Comparison of ENCODE assay signal across 8 mouse cellular contexts in genomic region chr10:126070984-126071713, GRCm38 (mm10).
DNase-seq lines count a peak whose midpoint lies in the region; ATAC-seq and TF ChIP-seq lines count a peak whose summit lies in the region.

No protein-coding gene starts in this region.

- H3K27me3 ChIP-seq in kidney, postnatal 0 days (ENCODE audit: insufficient read depth, low read length): no peaks in the 10 kb centered on the region
- no peaks in the 10 kb centered on the region for H3K27me3 ChIP-seq in embryonic facial prominence, embryonic 10.5 days (replicated peaks; ENCODE audit: low read depth, poor library complexity, severe bottlenecking)
- H3K27me3 ChIP-seq in hindbrain, embryonic 15.5 days: no peaks in the 10 kb centered on the region
- no peaks in the 10 kb centered on the region for H3K27me3 ChIP-seq in neural tube, embryonic 11.5 days (ENCODE audit: control insufficient read depth, insufficient read depth, low read length)

- H3K4me1 ChIP-seq in kidney, postnatal 0 days (replicated peaks; ENCODE audit: insufficient read depth, low read length): 0 out of 2 replicates have a peak, but pooled peaks cover 3% of the 10 kb centered on the region
- peaks cover 18% of the 10 kb centered on the region for H3K4me1 ChIP-seq in embryonic facial prominence, embryonic 10.5 days
- H3K4me1 ChIP-seq in hindbrain, embryonic 15.5 days (replicated peaks): peaks cover 16% of the 10 kb centered on the region
- H3K4me1 ChIP-seq in neural tube, embryonic 11.5 days (ENCODE audit: control insufficient read depth, insufficient read depth, low read length): peaks cover 3% of the 10 kb centered on the region; the same call in 1 of the 2 replicates

- H3K27ac ChIP-seq in kidney, postnatal 0 days: no peak overlapping the region
- H3K27ac ChIP-seq in embryonic facial prominence, embryonic 10.5 days (replicated peaks): no peak overlapping the region; the same call in 1 of the 2 replicates
- H3K27ac ChIP-seq in hindbrain, embryonic 15.5 days (replicated peaks): peak overlapping the region; percentile 66
- no peak overlapping the region for H3K27ac ChIP-seq in neural tube, embryonic 11.5 days (ENCODE audit: low read depth, low read length)

- H3K9me3 ChIP-seq in kidney, postnatal 0 days (replicated peaks; ENCODE audit: low read length): no peaks in the 10 kb centered on the region
- H3K9me3 ChIP-seq in embryonic facial prominence, embryonic 10.5 days: no peaks in the 10 kb centered on the region
- no peaks in the 10 kb centered on the region for H3K9me3 ChIP-seq in hindbrain, embryonic 15.5 days
- no peaks in the 10 kb centered on the region for H3K9me3 ChIP-seq in neural tube, embryonic 11.5 days (ENCODE audit: control insufficient read depth, low read length)

- 48% methylated on average over 8 of the region's 8 CpGs for WGBS in kidney, postnatal 0 days
- WGBS in embryonic facial prominence, embryonic 10.5 days: 65% methylated on average over 8 of the region's 8 CpGs
- WGBS in hindbrain, embryonic 15.5 days: 31% methylated on average over 8 of the region's 8 CpGs
- WGBS in neural tube, embryonic 11.5 days: 59% methylated on average over 8 of the region's 8 CpGs

- no peak overlapping the region for H3K4me2 ChIP-seq in kidney, postnatal 0 days (ENCODE audit: low read length)
- no peak overlapping the region for H3K4me2 ChIP-seq in hindbrain, embryonic 15.5 days
- no peak overlapping the region for H3K4me2 ChIP-seq in neural tube, embryonic 11.5 days (ENCODE audit: low read depth)

- peak; percentile 23 for DNase-seq in kidney, postnatal 0 days (ENCODE audit: low spot score)
- DNase-seq in kidney, postnatal 10 days: no peak
- peak; percentile 11 for DNase-seq in embryonic facial prominence, embryonic 10.5 days (ENCODE audit: low spot score)
- DNase-seq in neural tube, embryonic 11.5 days (ENCODE audit: low spot score): peak; percentile 27
- DNase-seq in liver: no peak
- DNase-seq in adrenal gland, adult 18-20 months (ENCODE audit: low spot score in 2 of 2): no peak
- DNase-seq in adipocyte (ENCODE audit: low spot score): no peak

- no peaks in the 10 kb centered on the region for H3K36me3 ChIP-seq in kidney, postnatal 0 days (ENCODE audit: insufficient read depth, low read length)
- H3K36me3 ChIP-seq in embryonic facial prominence, embryonic 10.5 days (replicated peaks): no peaks in the 10 kb centered on the region
- no peaks in the 10 kb centered on the region for H3K36me3 ChIP-seq in hindbrain, embryonic 15.5 days
- H3K36me3 ChIP-seq in neural tube, embryonic 11.5 days (ENCODE audit: control insufficient read depth, insufficient read depth, low read length): no peaks in the 10 kb centered on the region

- no peak for TF ChIP-seq CTCF in kidney, postnatal 0 days (IDR thresholded peaks at IDR 0.05; ENCODE audit: low read depth)

- no peak overlapping the region for H3K4me3 ChIP-seq in kidney, postnatal 0 days (replicated peaks; ENCODE audit: low read depth, low read length)
- no peak overlapping the region for H3K4me3 ChIP-seq in embryonic facial prominence, embryonic 10.5 days
- H3K4me3 ChIP-seq in hindbrain, embryonic 15.5 days: no peak overlapping the region
- H3K4me3 ChIP-seq in neural tube, embryonic 11.5 days (ENCODE audit: low read depth, low read length): no peak overlapping the region

- no peak for ATAC-seq in kidney, postnatal 0 days (replicated peaks; ENCODE audit: low FRiP score, low read depth)
- peak; percentile 94 for ATAC-seq in hindbrain, embryonic 15.5 days (ENCODE audit: low FRiP score, low read depth)
- no peak for ATAC-seq in neural tube, embryonic 11.5 days (ENCODE audit: insufficient read depth, low FRiP score, low TSS enrichment)

- no peak overlapping the region for H3K9ac ChIP-seq in kidney, postnatal 0 days (ENCODE audit: low read depth, low read length)
- no peak overlapping the region for H3K9ac ChIP-seq in hindbrain, embryonic 15.5 days
- no peak overlapping the region for H3K9ac ChIP-seq in neural tube, embryonic 11.5 days (ENCODE audit: low read length)

Comparison
In these comparisons a context has a peak if more than half of its experiments do, and no peak if none do; other contexts are left out.
1. DNase-seq: peak in kidney, postnatal 0 days (single experiment), embryonic facial prominence, embryonic 10.5 days (single experiment) and neural tube, embryonic 11.5 days (single experiment); none in kidney, postnatal 10 days (single experiment), liver (single experiment), adrenal gland, adult 18-20 months (0 of 2) and adipocyte (single experiment).